Mouse (Mus musculus): ENCODE measurements at regions not wholly inside any gene's neighbourhood (a gene's known extent, or its start where the extent isn't known, plus 50 kb on each side); places are given as distances from the start of the nearest gene placed in this dataset.

DNA sequence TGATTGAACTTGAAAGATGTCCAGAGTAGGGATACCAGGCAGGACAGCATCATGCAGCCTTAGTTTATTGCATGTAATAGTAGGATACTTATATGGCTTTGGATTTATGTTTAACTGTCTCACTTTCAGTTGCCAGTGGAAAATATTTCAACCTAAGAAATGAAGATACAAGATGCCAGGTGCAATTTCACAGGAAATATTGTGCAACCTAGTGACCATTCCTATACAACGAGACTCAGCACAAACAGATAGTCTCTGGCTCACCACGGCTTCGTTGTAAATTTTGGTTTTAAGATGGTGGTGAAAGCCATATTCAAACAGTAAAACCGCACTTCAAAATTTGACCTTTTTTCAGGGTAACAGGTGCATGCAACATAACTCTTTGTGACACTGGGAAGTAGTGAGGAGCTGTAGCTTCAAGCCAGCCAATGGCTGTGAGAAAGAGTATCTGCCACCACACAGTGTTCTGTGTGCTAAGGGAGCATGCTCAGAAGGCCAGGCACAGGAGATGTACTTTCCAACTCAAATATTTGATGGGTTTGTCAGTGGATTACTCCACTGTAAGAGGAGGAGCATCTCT, 61.5 kb upstream of the Ednra start:
- TF ChIP-seq CTCF (IDR thresholded peaks at IDR 0.05; ENCODE audit: extremely low read depth, insufficient read length, insufficient replicate concordance, low read depth, low read length): no peak
- no peak for TF ChIP-seq POLR2A (IDR thresholded peaks at IDR 0.05; ENCODE audit: low read depth, low read length)

Data from small intestine, adult 2 months (tissue).